Mouse (Mus musculus): Measurements from ENCODE around the gene Cdcp2. TPM values are rescaled to one million over a fixed set of nuclear protein-coding genes. Genes with fewer than 3 reads are reported as not detected.

The Cdcp2 gene
- not detected for total RNA-seq (2023)

GRCm38 (mm10) chr4:107096841-107097373 is at the start of gene Cdcp2:
TSS of gene Cdcp2 (plus strand) at chr4:107096891.

GRCm38 (mm10) chr4:107066252-107067124 is 30.2 kb upstream of the Cdcp2 start, which contains the start of the genes Mrpl37 and Cyb5rl:
TSS of gene Mrpl37 (minus strand) at chr4:107066868.
TSS of gene Cyb5rl (plus strand) at chr4:107066988.

Other genes with a start within 250 kb of the Cdcp2 start
- gene Ssbp3, start 186.2 kb upstream of the Cdcp2 start, total RNA-seq (2023): 124 TPM
- 66.4 TPM for gene Mrpl37, start 30.0 kb upstream of the Cdcp2 start, total RNA-seq (2023)
- gene Cyb5rl, start 29.9 kb upstream of the Cdcp2 start, total RNA-seq (2023): 16.5 TPM
- 131 TPM for gene Tmem59, start 81.5 kb downstream of the Cdcp2 start, total RNA-seq (2023)
- gene Tceanc2, start 82.2 kb downstream of the Cdcp2 start, total RNA-seq (2023): 44.0 TPM
- gene Ldlrad1, start 112.3 kb downstream of the Cdcp2 start, total RNA-seq (2023): 1.1 TPM
- 51.1 TPM for gene Lrrc42, start 156.6 kb downstream of the Cdcp2 start, total RNA-seq (2023)
- gene Hspb11, start 156.7 kb downstream of the Cdcp2 start, total RNA-seq (2023): 46.9 TPM
- gene Dio1, start 210.3 kb downstream of the Cdcp2 start, total RNA-seq (2023): not detected
- 38.7 TPM for gene Yipf1, start 217.5 kb downstream of the Cdcp2 start, total RNA-seq (2023)

Measured in CD4-positive naive resting alpha-beta T cell, adult 57 days (primary cell).